Mouse (Mus musculus) spleen, postnatal 0 days (tissue): ENCODE results near the gene Rhox3e. TPM values are rescaled to one million over a fixed set of nuclear protein-coding genes. Genes with fewer than 3 reads are reported as not detected.

Source experiments
- polyA plus RNA-seq: library from polyadenylated mRNA; unstranded; fragments of >200 nt; fragmentation: Nextera tagmentation; extraction: Ambion mirVana; gene quantifications from 2 replicates; pipeline ENCODE4 v1.2.1, GENCODE M21; 2015

Rhox3e gene
- not detected in 2 replicates for polyA plus RNA-seq

GRCm38 (mm10) chrX:37541719-37542118 lies at the start of gene Rhox3e:
Gene Rhox3e, plus strand, starts transcription at chrX:37542019.

GRCm38 (mm10) chrX:37514059-37514458 lies 27.8 kb upstream of the Rhox3e start, which contains the start of gene Rhox4d:
Gene Rhox4d, plus strand, starts transcription at chrX:37514359.

DNA sequence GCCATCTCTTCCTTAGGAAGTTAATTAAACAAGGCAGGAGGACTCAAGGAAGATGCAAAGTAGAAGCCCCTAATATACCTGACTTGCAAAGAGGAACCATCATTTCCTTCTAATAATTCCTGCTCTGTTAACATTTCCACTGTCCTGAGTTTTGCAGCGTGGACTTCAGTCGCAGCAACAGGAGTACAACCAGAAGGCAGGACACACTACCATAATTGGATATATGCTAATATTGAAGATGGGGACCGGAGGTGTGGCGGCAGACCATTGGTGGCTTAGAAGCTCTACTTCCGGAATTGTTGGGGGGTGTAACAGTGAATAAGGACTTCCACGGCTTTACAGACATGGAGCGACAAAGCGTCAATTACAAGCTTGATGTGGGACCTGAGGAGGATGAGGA lies 11.7 kb upstream of the Rhox3e start, which contains the start of gene Rhox2e:
Gene Rhox2e, plus strand, starts transcription at position 301 of the 400 bp plus-strand sequence.

GRCm38 (mm10) chrX:37557112-37557511 lies 15.3 kb downstream of the Rhox3e start, which contains the start of gene Rhox4e:
Gene Rhox4e, plus strand, starts transcription at chrX:37557412.

GRCm38 (mm10) chrX:37571105-37571504 lies 29.3 kb downstream of the Rhox3e start, which contains the start of gene Rhox2f:
Gene Rhox2f, plus strand, starts transcription at chrX:37571405.

DNA sequence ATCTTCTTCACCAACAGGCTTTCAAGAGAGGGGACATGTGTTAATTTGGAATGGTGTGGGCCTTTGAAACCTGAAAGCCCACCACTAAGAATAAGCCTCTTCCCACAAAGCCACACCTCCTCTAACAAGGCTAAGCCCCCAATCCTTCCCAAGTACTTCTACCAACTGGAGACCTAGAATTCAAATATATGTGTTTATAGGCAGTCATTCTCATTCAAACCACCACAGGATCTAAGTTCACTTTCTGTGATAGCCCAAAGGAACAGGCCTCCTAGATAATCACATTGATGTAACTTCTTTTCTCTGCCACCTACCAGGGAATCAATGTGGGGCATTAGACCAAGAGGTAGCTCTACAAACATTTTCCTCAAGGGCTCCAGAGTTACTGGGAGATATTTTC lies 38.9 kb downstream of the Rhox3e start, which contains the start of gene Rhox3f:
Gene Rhox3f, plus strand, starts transcription at position 301 of the 400 bp plus-strand sequence.

Other genes starting within 250 kb of the Rhox3e start
- not detected in 2 replicates for gene Rhox3a2, start 162.0 kb upstream of the Rhox3e start, polyA plus RNA-seq
- not detected in 2 replicates for gene Rhox4a2, start 151.2 kb upstream of the Rhox3e start, polyA plus RNA-seq
- gene Rhox2b, start 130.0 kb upstream of the Rhox3e start, polyA plus RNA-seq, result not detected in 2 replicates
- not detected in 2 replicates for gene Rhox4b, start 109.5 kb upstream of the Rhox3e start, polyA plus RNA-seq
- gene Rhox2c, start 88.3 kb upstream of the Rhox3e start, polyA plus RNA-seq, result not detected in 2 replicates
- gene Rhox3c, start 83.4 kb upstream of the Rhox3e start, polyA plus RNA-seq, result not detected in 2 replicates
- not detected in 2 replicates for gene Rhox4c, start 61.7 kb upstream of the Rhox3e start, polyA plus RNA-seq
- not detected in 2 replicates for gene Rhox2d, start 48.6 kb upstream of the Rhox3e start, polyA plus RNA-seq
- not detected in 2 replicates for gene Rhox4d, start 27.7 kb upstream of the Rhox3e start, polyA plus RNA-seq
- gene Rhox2e, start 11.6 kb upstream of the Rhox3e start, polyA plus RNA-seq, result not detected in 2 replicates
- gene Rhox4e, start 15.4 kb downstream of the Rhox3e start, polyA plus RNA-seq, result not detected in 2 replicates
- not detected in 2 replicates for gene Rhox2f, start 29.4 kb downstream of the Rhox3e start, polyA plus RNA-seq
- gene Rhox3f, start 39.0 kb downstream of the Rhox3e start, polyA plus RNA-seq, result not detected in 2 replicates
- not detected in 2 replicates for gene Rhox4f, start 65.7 kb downstream of the Rhox3e start, polyA plus RNA-seq
- not detected in 2 replicates for gene Rhox3g, start 86.6 kb downstream of the Rhox3e start, polyA plus RNA-seq
- gene Rhox2g, start 101.5 kb downstream of the Rhox3e start, polyA plus RNA-seq, result not detected in 2 replicates
- gene Rhox4g, start 109.3 kb downstream of the Rhox3e start, polyA plus RNA-seq, result not detected in 2 replicates
- gene Rhox3h, start 126.7 kb downstream of the Rhox3e start, polyA plus RNA-seq, result not detected in 2 replicates
- gene Rhox2h, start 131.3 kb downstream of the Rhox3e start, polyA plus RNA-seq, result not detected in 2 replicates